Mouse (Mus musculus) left cerebral cortex, postnatal 4 days (tissue): Measurements from ENCODE around the gene Utrn. TPM values are rescaled to one million over a fixed set of nuclear protein-coding genes. Genes with fewer than 3 reads are reported as not detected.

ENCODE experiments used
- DNase-seq: peaks from one replicate; pipeline ENCODE4 v3.0.0-alpha.2; 2022
- intact Hi-C: fragments of 180-260 bp; cut with DNase I; formaldehyde crosslinking; loops from one replicate; pipeline ENCODE4 v1.15.1; 2025
- total RNA-seq, 2 experiments: library from RNA; stranded (reverse); gene quantifications; 2 replicates each; pipeline ENCODE4 v1.2.3; 2021

The Utrn gene
- total RNA-seq, 2 experiments from 2014 or later: 32.1 to 34.6 TPM

- intact Hi-C loops: no loop called here
- DNase-seq: no peak
Observed at GRCm38 (mm10) chr10:12737926-12738325, 131.2 kb downstream of the Utrn start.

- intact Hi-C loops: no loop called here
- DNase-seq: no peak
Observed at GRCm38 (mm10) chr10:12736861-12737835, 132.0 kb downstream of the Utrn start.

- intact Hi-C loops: no loop called here
- DNase-seq: no peak
Observed at GRCm38 (mm10) chr10:12735695-12736094, 133.5 kb downstream of the Utrn start.

DNA sequence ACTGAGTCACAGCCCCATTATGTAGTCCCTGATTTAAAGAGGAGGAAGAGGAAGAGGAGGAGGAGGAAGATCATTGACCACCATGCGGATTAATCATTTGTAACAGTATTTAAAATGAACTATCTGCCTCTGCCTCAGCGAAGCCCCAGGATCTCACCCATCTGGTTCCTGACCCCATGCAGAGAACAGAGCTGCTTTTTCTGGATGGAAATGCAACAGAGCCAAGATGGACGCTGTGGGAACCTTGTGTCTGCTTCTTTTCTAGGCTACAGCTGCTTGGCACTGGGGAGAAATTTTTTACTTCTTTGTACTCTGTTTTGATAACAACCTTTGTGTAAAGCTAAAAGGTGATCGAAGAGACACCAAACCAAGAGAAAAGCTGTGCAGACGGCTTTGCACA lies 137.7 kb downstream of the Utrn start:
- DNase-seq: peak; percentile 12
- intact Hi-C loops: no loop called here

- no peak for DNase-seq
- intact Hi-C loops: no loop called here
Observed at GRCm38 (mm10) chr10:12729635-12730034, 139.5 kb downstream of the Utrn start.

GRCm38 (mm10) chr10:12729033-12729432 lies 140.1 kb downstream of the Utrn start:
- intact Hi-C loops: no loop called here
- DNase-seq: no peak

DNA sequence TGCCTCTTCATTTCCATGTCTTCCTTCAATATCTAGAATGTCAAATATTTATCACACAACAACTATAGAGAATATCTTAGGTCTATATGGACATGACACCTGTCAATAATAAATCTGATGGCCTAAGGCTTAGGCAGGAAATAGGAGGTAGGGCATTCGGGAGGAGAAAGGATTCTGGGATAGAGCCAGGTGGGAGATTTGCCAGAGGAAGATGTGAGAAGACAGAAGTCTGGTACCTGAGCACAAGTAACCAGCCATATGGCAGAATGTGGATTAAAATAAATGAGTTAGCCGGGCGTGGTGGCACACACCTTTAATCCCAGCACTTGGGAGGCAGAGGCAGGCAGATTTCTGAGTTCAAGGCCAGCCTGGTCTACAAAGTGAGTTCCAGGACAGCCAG lies 141.3 kb downstream of the Utrn start:
- peak; percentile 22 for DNase-seq
- intact Hi-C loops: no loop called here

GRCm38 (mm10) chr10:12726041-12726608 lies 143.0 kb downstream of the Utrn start:
- DNase-seq: no peak
- intact Hi-C loops: no loop called here

DNA sequence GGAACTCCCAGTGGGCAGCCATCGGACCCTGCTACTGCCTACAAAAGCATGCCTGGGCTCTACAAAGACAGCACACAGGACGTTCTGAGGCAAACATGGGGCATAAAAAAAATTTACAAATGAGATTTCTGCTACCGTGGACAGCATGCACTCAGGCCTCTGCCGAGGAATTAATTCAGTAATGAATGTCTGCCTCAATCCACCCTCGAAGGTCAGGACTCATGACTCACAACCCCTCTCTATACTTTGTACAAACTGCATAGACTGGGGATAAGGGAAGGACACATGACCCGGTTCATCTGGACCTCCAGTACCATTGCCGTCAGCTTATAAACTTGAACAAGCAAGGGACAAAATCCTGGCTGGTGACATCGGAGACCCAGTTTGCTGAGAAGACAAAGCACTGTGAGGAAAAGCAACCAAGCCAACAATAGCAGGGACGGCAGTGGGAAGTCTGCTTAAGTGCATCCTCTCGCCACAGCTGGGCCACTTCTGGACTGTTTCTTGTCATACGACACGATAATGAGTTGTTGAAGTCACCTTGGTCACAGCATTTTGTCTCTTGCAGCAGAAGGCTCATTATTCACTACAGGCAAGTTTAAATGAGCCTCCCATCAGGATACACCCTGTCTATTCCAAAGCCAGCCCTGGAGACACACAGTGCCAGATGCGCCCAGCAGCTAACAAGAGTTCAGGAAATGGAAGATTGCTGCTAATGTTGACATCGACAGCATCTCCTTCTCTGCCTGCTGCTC lies 144.7 kb downstream of the Utrn start:
- intact Hi-C loops: no loop called here
- no peak for DNase-seq

- intact Hi-C loops: no loop called here
- DNase-seq: no peak
Observed at GRCm38 (mm10) chr10:12723269-12723668, 145.9 kb downstream of the Utrn start.

DNA sequence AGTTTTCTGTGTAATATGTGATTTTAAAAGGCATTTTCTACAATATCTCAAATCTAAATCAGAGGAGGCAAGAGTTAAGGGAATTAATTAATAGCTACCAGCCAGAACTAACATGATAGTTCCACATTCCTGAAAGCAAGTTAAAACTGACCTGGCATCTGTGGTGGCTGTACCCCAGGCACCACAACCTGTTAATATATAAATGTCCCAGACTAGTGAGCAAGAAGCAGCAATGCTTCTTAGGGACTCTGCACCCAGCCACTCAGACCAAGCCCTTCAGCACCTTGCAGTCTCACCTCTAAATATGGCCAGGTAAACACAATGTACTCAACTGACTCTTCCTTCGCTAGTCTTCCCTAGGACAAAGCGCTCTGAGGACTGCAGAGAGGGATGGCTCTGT lies 147.1 kb downstream of the Utrn start:
- intact Hi-C loops: no loop called here
- no peak for DNase-seq

GRCm38 (mm10) chr10:12718386-12718785 lies 150.8 kb downstream of the Utrn start:
- no peak for DNase-seq

GRCm38 (mm10) chr10:12717381-12717780 lies 151.8 kb downstream of the Utrn start:
- no peak for DNase-seq
- intact Hi-C loops: no loop called here

More at GRCm38 (mm10) chr10:12718386-12718785, 150.8 kb downstream of the Utrn start:
- intact Hi-C loops: no loop called here

DNA sequence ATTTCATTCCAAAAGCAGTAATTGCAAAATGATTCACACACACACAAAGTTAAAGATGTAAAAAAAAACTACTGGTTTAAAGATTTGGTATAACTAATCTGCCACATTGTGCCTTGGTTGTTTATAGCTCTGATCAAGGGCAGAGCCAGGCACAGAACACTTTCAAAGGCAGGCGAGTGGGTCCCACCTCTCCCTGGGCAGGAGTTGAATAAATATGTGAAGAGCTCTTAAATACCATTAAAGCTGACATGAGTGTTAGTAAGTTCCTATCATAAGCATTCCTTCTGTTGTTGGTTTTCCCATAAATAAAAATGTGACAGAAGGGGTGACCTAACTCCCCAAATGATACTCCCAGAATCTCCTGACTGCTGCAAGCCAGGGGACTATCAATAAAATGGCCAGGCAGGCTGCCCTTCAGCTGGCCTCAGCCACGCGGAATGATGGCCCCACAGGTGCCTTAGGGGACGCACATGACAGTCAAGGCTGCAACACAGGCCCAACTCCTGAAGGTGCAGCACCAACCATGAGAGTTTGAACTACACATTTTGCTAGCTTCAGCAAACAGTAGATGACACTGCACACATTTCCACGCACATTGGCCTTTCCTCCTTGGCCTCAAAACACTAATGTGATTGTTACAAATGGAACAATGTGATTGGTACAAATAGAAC lies 152.4 kb downstream of the Utrn start:
- intact Hi-C loops: no loop called here
- DNase-seq: no peak

- intact Hi-C loops: no loop called here
- DNase-seq: peak; percentile 11
Observed at GRCm38 (mm10) chr10:12713236-12713855, 155.8 kb downstream of the Utrn start.

DNA sequence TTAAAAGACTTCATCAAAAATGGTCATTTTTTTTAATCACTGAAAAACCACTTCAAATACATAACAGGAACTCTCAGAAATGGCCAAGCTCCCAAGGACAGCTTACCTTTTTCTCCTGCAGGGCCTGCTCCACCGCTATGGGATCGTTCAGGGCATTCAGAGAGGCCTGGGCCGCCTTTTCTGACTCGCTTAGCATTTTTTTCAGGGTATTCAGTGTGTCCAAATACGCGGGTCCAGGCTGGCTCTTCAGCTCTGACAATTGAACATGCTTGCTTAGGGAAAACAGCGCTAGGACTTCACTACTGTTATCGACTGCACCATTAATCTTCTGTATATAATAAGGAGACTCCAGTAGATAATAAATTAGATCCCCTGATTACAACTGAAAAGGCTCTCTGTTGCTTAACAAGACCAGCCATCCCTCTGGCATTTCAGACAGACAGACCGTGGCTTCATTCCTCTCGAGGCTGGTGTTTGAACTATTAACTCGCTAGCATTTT lies 157.8 kb downstream of the Utrn start:
- intact Hi-C loops: no loop called here

DNA sequence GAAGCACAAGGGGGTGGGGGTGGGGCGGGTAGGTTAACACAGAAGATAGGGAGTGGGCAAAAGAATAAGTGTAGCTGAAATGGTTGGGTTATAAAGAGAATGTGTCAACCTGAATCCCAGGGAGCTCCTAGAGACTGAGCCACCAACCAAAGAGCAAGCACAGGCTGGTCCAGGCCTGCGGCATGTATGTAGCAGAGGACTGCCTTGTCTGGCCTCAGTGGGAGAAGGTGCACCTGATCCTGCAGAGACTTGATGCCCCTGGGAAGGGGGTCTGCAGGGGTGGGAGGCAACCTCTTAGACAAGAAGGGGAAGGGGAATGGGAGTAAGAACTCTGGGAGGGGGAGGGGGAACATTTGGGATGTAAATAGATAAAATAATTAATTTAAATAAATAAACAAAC lies 162.6 kb downstream of the Utrn start:
- DNase-seq: no peak
- intact Hi-C loops: no loop called here

More for the DNA sequence above, 157.8 kb downstream of the Utrn start:
- DNase-seq: no peak

DNA sequence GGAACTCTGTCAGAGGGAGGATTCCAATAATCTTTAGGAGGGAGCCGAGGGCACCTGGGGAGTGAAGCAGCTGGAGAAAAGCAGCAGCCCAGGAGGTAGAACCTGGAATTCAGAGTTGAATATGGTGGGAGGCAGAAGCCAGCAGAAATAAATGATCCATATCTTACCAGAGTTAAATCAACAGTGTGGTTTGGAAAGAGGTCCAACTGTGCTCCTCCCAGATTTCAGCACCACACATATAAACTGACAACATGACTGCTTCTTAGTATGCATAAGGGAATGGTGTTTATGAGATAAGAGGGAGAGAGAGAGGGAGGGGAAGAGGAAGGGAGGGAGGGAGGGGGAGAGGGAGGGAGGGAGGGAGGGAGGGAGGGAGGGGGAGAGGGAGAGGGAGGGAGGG lies 163.2 kb downstream of the Utrn start:
- intact Hi-C loops: no loop called here
- DNase-seq: no peak

DNA sequence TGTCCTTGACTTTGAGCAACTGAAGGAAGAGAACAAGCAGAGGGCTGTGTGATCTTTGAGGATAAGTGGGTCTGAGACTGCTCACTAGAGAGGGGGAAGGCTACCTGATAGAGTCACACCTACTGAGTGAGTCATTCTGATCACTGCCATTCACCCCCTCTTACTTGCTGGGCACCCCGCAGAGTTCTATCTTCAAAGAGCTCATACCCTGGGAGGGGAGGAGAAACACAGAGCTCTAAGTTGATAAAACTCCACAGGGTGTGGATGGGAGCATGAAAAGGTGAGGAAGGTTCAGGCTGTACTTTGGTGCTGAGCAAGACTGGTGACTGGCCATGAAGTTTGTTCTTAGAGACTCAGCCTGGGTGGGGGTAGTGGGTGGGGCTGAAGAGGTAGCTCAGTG lies 164.9 kb downstream of the Utrn start:
- intact Hi-C loops: no loop called here
- DNase-seq: no peak

DNA sequence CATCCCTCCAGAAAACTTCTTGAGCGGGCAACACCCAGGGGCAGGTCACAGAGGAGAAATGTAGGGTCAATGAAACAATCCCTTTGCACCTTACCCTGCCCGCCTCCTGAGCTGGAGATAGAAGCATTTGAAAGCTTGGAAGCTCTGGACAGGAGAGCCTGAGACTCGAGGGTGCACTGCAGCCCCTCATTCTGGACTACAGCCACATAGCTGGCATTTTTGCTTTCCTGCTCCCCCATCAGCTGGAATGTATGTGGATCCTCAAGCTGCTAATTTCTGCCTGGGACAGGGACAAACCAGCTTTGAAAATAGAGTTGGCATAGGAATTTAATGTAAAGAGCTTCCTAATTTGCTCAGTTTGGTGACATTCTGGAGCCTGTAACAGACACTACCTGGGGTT lies 165.6 kb downstream of the Utrn start:
- intact Hi-C loops: no loop called here
- no peak for DNase-seq
